Mouse (Mus musculus) right cerebral cortex, adult 18-20 months (tissue): ENCODE measurements around the gene Olfm2.
"Not testable (repeated sequence)": the region's sequence is repeated elsewhere in the genome, so short reads cannot be mapped to it uniquely, and the experiment has no call there.

ENCODE experiments used
- DNase-seq: peaks from one replicate; pipeline ENCODE4 v3.0.0; 2022; ENCODE audit warnings: mixed read lengths

Olfm2 gene

DNA sequence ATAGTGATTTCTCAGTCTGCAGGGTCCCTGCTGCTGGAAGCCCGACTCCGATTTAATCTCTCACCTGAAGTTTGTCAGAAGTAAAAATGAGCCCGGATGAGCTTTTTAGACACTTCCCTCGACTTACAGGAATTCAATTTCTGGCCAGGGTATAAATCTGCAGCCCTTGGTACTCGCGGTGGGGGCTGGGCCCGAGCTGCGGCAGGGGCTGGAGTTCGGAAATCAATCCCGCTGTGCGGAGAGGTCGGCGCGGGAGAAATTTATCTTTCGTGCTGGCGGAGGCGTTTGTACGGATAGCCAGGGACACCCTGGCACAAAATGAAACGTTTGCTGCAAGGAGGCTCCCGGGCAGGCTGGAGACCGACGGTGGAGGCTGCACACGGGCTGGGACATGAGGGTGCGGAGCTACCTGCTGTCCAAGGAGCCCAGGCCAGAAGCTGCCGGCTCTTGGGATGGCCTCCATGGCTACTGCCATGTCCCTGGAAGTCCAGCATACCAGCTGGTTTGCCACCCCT, 51.4 kb downstream of the Olfm2 start:
- no peak for DNase-seq

DNA sequence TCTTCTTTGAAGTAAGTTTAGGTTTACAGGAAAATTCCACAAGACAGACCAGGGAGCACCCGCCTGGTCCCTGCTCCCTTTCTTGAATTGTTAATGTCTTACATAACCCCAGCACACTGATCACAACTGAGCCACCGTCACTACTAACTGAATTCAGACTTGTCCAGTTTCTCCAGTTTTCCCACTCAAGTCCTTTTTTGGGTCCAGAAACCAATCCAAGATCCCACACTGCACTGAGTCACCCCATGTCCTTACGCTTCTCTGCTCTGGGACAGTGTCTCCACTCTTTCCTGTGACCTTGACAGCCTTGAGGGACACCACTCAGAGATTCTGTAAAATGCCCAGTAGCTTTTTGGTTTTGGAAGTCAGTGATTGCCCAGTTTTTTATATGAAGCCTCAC, 53.3 kb downstream of the Olfm2 start:
- DNase-seq: peak; percentile 32

DNA sequence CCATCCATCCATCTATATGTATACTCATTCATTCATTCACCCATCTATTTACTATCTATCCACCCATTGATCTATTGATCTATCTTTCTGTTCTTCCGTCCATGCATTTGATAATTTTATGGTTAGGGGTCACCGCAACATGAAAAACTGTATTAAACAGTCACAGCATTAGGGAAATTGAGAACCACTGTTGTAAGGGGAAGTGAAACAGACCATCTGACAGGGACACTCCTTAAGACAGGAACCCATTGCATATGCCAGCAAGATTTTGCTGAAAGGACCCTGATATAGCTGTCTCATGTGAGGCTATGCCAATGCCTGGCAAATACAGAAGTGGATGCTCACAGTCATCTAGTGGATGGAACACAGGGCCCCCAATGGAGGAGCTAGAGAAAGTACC, 55.7 kb downstream of the Olfm2 start:
- DNase-seq: not testable (repeated sequence)

DNA sequence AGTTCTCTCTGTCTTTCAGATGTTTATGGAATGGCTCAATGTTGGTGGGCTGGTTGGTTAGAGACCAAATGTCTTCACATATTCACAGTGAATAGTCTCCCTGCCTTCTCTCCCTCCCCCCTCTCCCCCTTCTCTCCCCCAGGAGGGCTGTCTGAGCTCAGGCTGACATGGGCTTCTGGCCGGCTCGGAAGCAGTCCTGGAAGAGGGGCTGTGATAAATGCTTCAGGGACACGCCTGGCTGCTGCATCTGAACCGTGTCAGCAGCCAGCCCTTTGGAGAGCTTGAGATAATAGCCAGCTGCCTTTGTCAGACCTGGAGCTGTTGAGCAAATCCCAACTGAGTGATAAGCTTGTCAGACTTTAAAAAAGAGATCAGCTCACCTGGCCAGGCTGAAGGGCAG, 56.2 kb downstream of the Olfm2 start:
- DNase-seq: no peak

DNA sequence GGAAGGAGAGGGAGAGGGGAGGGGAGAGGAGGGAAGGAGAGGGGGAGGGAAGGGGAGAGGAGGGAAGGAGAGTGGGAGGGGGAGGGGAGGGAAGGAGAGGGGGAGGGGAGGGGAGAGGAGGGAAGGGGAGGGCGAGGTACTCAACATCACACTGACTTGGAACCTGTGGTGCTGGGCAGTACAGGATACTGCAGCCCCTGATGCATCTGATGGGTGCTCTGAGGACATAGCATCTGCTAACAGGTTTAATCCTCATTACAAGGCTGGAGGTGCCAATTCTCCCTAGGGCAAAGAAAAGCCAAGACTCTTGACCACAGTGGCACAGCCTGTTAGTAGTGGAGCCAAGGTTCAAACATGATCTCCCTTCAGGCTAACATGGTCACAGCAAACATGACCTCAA, 56.7 kb downstream of the Olfm2 start:
- DNase-seq: no peak

DNA sequence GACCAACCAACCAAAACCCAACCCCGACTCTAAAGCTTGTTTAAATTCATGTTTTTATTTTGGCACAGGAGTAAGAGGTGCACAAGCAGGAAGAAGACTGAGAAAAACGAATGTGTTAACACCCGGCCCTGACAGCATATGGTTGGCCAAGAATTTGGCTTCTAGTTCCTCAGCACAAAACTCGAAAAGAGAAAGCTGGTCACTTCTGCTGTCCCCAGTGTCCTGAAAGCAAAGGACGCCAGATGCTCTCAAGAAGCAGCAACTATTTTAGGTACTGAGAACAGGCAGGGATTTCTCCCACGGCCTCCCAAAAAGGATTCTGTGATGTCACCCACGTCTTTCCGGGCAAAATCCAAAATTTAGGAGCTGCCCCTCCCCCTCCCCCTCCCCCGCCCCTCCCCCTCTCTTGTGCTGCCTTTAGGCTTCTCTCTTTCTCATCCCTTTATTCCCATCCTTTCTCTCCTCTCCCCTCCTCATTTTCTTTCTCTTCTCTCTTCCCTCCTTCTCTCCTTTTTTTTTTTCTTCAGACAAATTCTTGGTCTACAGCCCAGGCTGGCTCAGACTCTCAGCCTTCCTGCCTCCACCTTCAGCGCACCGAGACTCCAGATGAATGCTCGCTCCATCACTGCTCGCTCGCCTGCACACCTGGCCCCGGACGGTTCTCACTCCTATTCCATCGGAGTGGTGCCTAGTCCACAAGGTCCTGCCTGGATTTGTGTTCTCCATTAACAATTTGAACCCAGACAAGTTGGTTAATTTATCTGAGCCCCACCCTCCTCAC, 60.9 kb downstream of the Olfm2 start:
- peak; percentile 87 for DNase-seq

DNA sequence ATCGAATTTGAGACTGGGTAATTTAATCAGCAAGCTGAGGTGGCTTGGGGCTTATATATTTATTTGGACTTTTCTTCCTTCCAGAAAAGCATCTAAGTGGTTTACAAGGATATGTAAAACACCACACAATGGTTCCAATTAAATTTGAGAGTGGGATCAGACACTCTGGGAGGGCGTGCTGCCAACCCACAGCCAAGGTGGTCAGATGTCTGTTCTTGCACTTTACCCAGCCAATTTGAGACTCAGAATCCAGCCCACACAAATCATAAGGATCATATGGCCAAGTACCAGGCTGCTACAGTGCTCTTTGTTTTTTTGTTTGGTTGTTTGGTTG, 63.8 kb downstream of the Olfm2 start:
- no peak for DNase-seq

DNA sequence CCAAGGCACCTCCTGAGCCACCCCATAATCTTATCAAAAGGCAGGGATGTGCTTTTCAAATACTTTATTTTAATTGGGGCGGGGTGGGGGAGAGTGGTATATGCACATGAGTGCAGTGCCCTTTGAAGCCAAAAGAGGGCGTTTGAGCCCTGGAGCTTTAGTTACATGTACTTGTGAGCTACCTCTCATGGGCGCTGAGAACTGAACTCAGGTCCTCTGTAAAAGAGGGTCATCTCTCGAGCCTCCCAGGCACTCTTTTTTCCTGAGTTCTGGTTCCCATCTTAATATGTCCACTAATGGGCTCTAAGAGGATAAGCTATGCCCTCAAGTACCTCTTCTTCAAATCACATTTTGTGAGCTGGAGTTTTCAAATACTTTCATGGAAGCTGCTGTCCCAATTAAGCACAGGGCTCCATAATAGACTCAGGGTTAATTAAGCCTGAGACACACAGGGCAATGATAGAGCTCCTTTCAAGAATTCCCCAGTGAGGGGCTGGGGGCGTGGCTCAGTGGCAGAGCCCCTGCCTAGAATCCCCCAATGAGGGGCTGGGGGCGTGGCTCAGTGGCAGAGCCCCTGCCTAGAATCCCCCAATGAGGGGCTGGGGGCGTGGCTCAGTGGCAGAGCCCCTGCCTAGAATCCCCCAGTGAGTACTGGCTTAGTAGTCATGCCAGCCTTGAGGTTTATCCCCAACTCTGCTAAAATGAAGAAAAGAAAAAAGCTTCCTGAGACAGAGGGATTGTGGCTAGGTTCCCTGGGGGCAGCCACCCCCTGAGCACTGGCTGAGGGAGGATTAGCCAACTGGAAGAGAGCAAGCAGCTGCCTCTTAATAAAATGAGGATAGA, 64.4 kb downstream of the Olfm2 start:
- no peak for DNase-seq

DNA sequence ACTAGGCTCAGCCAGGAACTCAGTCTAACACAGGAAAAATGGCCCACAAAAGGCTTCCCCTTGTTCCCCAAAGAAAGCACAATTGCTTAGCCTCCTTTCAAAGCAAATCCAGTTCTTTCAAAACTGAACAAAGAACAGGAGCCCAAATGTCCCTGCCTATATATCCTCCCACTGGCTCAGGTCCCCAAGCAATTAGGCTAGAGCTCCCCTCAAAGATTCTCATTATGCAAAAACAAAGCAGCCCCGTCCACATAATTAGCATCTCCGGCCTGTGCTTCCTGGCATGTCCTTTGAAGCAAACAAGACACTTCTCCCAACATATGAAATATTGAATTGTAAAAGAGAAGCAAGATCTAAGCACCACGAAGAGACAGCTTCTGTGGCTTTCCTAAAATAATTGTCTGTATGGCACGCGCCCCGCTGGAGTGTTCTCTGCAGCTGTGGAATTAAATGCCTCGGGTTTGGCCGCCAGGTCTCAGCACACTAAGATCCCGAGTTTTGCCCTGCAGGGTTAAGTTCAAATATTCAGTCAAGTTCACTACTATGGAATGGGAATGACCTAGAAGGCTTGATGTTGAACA, 65.7 kb downstream of the Olfm2 start:
- DNase-seq: no peak

DNA sequence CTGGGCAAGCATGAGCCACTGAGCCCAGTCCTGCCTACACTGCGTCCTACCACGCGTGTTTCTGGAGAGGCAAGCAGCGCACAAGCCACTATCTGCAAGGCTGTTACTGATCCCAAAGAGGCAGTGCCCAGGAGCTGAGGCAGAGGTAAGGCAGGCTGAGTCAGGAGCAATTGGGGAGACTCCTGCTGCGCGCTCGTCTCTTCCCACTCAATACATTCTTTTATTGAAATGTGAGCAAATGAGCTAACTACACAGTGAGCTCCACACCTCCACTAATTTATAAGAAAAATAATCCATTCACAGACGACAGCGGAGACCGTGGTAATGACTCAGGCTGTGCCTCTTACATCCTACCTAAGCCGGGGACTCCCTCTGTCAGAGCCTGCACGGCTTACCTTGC, 68.3 kb downstream of the Olfm2 start:
- peak; percentile 51 for DNase-seq

DNA sequence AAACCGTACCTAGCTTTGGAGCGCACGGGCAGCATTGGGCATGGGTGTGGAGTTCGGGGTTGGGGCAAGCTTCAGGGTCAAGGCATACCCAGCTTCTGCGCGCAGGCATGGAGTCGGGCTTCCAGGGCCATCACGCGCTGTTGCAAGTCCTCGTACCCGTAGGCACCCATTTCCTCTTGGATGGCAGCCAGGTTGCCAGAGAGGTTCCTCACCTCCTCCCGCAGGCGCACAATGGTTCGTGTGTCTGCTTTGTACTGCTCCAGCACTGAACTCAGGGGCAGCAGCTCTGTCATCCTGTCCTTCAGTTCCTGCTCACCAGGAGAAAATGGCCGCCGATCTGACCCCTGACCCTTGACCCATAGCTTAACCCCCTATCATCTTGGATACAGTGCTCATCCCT, 74.1 kb downstream of the Olfm2 start:
- DNase-seq: no peak

DNA sequence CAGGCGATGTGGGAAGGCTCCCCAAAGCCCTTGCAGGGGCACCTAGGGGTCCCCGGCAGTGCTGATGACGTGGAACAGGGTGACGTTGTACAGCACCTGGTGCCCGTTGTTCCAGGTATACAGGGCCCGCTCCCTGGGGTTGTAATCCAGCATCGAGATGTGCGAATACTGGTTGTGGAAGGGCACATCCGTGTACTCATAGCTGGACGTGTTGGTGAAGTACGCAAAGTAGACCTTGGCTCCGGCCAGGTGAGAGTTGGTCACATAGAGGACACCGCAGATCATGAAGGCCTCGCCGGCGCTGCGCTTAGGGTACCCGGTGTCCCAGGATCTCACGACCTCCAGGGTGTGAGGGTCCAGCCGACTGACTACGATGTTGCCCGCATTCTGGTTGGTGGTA, 78.1 kb downstream of the Olfm2 start:
- no peak for DNase-seq

DNA sequence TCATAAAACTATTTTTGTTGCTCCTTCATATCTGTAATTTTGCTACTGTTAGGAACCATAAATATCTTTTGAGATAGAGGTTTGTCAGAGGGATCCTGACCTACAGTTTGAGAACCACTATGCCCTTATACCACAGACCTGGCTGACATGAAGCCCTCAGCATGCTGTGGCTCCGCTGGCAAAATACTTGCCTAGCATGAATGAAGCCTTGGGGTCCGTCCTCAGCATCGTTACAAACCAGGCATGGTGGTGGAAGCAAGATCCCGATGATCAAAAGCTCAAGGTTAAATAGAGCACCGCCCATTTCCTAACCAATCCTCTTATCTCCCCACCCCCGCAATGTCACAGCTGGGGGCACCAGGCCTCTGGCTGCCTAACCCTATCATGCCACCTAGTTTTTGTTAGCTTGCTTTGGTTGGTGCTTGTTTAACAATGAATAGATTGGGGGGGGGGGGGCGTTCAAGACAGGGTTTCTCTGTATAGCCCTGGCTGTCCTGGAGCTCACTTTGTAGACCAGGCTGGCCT, 79.6 kb downstream of the Olfm2 start:
- DNase-seq: no peak

DNA sequence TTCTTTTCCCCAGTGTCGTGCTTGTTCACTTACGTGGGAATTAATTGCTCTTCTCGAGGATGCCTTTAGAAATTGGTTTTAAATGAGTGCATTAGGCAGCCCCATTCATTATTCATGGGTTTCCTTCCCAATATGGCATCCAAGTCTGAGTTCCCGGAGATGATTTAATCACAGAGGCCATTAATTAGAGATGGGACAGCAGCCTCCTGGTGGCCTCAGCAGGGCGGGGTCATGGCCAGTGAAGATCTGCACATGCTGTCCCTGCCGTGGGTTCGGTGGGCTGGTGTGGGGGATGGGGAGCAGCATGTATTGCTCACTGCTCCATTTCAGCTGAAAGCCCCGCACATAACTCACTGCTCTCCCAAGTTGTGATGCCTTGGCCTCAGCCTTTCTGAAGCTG, 80.2 kb downstream of the Olfm2 start:
- DNase-seq: peak; percentile 28

DNA sequence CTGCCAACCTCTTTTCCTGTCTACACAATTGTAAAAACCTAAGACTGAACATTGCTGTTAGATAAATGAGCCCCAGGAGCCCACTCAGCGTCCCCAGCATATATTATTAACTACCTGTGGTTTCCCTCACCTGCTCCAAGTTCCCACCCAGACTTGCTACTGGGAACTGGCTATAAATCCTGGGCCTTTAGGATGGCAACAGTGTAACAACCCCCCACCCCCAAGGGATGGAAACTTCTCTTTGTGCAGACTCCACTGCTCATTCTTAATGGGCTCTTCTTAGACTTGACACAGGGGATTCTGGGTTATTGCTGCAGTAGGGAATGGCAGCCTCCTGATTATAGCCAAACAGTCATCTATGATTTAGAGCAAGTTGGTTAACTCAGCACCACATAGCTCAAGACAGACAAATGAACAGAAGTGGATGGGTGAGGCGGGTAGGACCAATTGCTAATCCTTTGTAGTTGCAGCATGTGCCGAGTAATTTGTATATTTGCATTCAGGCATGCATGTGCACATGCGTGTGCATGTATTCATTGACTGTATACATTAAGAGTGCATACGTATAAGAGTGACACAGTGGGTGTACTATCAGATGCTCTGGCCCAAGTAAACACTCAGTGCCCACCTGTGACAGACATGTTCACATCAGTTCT, 81.0 kb downstream of the Olfm2 start:
- DNase-seq: no peak

DNA sequence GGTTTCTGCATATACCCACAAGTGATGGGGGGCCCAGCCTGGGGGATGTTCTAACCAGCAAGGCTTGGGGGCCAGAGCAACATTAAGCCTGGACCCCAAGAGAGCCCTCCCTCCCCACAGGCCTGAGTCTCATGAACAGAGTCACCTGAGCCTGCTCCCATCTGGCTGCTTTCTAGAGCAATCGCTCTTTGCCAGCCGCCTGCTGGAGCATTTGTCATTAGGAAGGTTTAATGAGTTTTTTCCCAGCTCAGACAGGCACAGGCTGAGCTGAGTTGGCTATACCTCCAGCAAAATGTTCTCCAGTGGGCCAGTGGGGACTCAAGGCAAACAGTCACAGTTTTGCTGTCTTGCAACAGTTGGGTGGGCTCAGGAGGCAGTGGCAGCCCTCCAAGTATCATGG, 81.8 kb downstream of the Olfm2 start:
- peak; percentile 60 for DNase-seq

DNA sequence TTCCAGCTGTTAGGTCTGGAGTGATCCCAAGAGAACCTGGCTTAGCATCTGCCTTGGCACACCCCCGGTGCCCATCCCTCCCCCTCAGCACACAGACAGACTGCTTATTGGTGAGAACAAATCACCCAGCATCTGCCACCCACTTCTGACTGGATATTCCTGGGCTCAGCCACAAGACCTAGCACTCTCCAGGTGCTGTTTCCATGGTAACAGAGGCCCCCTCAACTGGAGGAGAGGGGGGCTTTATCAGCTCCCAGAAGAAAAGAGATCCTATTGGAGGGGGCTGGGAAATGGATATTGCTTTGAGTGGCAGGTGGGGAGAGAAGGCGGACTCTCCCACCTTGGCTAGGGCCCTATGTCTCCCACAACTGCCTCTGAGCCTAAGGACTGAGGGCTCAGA, 82.2 kb downstream of the Olfm2 start:
- peak; percentile 87 for DNase-seq

DNA sequence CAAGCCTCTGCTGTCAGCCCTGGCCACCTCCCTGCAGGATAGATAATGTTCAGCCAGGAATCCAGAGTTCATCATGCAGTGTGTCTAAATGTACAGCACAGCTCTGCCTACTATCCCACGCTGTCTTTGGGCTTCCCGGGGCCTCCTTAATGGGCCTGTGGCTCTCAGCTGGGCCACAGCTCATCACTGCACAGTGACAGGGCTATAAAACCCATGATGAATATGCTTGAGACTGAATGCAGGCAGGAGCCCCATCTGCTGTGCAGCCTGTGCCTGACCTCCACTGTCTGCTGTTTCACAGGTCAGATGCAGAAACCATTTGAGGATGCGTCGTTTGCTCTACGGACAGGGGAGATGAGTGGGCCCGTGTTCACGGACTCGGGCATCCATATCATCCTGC, 83.3 kb downstream of the Olfm2 start:
- peak; percentile 29 for DNase-seq

DNA sequence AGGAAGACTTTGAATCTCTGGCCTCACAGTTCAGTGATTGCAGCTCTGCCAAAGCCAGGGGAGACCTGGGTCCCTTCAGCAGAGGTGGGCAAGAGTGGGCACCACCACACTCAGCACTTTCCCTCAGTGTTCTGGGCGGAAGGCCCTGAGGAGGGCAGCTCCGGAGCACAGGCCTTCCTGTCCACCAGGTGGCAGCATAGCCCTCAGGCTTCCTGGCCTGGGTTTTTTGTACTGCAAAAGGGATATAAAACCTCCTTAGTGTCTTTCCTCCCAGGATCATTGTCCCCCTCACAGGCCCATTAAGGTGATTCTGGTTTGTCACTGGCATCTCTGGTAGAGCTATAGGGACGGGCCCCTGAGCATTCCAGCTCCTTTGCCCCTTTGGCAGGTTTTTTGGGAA, 83.8 kb downstream of the Olfm2 start:
- peak; percentile 81 for DNase-seq

DNA sequence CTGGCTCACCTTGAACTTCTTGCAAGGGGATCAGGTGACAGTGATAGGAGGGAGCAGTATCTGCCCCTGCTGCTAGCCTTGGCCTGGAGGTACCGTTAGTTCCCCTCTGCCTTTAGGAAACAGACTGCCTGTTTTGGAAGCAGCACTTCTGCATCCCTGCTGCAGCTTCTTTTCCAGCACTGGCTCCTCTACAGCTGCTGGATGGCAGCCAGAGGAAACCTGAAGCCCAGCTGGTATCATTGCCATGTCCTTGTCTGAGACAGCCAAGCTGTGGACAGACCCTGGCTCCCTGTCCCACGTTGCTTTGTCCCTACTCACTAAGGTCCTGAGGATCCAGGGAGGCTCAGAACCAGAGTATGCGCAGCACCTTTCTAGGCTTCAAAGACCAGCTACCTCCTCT, 88.6 kb downstream of the Olfm2 start:
- no peak for DNase-seq

DNA sequence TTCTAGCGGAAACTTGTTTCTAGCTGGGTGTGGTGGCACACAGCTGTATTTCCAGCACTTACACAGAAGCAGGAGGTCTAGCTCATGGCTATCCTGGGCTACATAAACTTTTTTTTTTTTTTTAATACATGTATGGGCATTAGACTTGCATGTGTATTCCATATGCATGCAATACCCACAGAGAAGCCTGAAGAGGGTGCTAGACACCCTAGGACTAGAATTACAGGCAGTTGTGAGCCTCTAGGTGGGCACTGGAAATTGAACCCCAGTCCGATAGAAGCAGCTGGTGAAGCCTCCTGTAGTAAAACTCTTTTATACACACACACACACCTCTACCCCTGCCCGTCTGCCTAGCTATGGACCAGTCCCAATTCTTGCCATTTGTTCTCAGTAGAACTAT, 92.3 kb downstream of the Olfm2 start:
- no peak for DNase-seq

DNA sequence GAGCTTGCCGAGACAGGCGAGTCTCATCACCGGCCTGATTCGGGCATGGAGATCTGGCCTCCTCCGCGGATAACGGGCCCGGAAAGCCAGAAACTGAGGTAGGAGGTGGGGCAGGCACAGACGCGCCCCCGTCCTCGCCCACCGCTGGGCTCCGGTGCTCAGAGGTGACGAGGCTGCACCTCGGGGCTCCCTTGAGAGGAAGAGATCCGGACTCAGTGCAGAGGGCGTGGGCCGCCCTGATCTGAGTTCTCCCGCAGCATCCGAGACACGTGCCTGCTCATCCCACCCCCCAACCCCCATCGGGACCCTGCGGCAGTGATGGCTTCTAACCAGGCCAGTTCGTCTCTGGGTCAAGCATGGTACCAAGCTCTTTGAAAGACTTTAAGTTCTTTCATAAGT, 93.9 kb downstream of the Olfm2 start:
- DNase-seq: no peak

DNA sequence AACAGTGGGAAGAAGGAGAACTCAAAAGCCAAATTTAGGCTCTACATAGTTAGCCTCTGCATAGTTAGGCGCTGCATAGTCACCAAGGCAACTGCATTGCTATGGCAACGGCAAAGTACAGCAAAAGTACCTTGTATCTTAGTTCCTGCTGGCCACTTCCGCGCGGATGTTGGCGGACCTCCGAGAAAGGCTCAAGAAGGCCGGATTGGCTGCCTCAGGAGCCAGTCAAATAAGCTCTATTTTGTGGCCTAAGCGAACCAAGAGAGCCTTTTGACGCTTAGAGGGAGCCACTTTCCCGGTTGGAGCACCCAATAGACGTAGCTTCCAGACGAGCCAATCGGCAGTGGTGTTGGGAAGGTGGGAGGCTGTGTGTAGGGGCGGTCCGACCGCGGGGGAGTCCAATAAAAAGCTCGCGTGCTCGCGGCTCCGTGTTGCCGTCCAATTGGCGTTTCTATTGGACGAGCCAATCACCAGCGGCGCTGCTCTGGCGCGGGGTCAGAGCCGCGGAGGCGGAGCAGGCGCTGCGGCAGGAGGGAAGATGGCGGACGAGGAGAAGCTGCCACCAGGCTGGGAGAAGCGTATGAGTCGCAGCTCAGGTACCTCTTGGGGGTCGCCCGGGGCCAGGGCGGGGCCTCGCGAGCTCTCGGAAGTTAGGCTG, 94.4 kb downstream of the Olfm2 start, which contains the start of gene Pin1:
Gene Pin1 (plus strand): TSS at position 494 of the 658 bp plus-strand sequence.
- peak; percentile 99 for DNase-seq
